Mouse (Mus musculus) CD8-positive naive resting alpha-beta T cell, adult 2 months (primary cell): ENCODE results near the gene Gda.

Source experiments
- DNase-seq, 2 experiments: peaks; one replicate each; pipeline ENCODE4 v3.0.0; 2022; ENCODE audit warnings: low read depth in 2 of 2, low spot score in 2 of 2

The Gda gene

GRCm38 (mm10) chr19:21376445-21377218 is 96.6 kb downstream of the Gda start:
- no peak for DNase-seq

DNA sequence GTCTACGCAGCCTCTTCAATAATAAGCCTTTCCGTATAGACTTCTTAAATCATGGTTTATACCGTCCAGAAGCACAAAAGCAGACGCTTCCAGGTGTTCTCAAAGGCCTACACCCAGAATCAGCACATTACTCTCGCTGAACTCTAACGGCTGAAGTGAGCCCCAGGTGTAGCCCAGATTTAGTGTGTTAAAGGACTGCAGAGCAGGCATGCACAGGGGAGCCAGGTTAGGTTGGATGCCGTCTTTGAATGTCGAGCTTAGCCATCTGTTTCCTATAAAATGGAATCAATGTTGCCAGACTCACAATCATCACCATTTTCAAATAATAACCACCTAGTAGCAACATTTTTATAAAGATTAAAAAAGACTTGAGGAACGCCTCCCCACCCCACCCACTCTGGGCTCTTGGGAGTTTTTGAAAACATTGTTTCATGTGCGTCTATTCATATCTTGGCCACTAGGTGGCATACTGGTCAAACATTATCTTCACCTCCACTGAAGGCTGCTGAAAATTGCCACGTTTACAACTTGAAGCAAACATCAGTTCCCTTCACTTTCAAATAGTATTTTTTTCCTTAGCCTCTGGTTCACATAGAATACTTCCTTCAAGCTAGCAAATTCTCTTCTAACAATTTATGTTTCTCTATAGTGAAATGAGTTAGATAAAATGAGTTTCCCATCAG is 100.0 kb downstream of the Gda start:
- DNase-seq, result peak in 1 of 2 experiments; percentile 7

DNA sequence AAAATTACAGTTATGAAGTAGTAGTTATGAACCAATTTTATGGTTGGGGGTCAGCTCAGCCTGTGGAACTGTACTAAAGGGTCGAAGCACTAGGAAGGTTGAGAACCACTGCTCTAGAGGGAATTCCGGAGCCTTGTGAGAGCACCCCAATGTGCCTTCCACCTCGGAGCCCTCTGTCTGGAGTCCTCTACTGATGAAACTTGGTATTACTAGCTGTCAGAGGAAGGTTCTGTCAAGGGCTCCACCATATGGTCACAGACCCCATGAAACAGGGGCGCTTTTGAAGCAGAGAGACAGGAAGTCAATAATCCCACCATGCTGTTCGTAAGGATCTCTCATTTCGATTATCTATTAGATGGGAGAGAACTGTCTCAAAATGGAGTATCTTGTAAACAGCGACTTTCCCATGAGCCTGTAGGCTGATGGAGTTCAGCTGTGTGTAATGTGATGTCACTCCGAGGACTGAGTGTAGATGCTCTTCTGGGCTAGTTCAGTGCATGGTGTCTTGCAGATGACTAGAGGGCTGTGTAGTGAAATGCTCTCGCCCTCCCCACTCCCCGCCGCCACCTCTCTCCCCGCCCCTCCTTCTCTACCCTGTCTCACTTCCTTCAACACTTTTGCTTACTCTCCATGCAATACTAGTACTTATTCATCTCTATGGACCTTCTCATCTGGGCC is 100.7 kb downstream of the Gda start:
- no peak for DNase-seq

DNA sequence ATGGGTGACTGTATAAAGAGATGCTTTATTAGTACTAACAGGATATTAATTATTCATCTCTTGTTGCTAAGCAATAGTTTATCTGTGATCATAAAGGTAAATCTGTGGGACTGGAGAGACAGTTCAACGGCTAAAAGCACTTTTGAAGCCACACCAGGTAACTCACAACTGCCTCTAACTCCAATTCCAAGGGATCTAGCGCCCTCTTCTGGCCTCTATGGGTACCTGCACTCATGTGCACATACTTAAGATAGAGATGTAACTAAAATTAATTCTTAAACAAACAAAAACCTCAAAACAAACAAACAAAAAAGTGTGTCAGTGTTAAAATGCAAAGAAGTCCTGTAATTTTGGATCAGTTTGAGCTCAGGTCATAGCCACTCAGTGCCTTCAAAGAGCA is 101.9 kb downstream of the Gda start:
- no peak for DNase-seq

GRCm38 (mm10) chr19:21370782-21371181 is 102.5 kb downstream of the Gda start:
- DNase-seq, result no peak

DNA sequence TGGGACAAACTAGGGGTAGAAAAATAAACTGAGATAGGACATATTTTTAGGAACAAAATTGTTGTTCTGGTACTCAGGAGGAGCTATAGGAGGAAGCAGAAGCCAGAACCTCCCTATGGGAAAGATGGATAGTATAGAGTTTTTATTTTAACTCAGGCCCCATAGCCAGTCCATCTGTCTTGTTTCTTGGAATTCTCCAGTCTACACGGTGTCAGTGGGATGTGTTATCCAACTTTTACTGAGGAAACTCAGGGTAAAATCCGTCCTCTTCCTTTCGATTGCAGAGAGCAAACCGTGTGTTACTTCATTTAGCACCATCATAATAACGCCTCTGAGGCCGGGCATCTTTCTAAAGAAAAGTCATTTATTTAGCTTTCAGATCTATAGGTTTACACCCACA is 104.1 kb downstream of the Gda start:
- no peak for DNase-seq

GRCm38 (mm10) chr19:21368595-21368994 is 104.7 kb downstream of the Gda start:
- no peak for DNase-seq

GRCm38 (mm10) chr19:21357792-21358191 is 115.5 kb downstream of the Gda start:
- no peak for DNase-seq

- DNase-seq, result no peak
Observed at GRCm38 (mm10) chr19:21349634-21350033, 123.6 kb downstream of the Gda start.

GRCm38 (mm10) chr19:21346646-21347045 is 126.6 kb downstream of the Gda start:
- DNase-seq, result no peak
